Mouse (Mus musculus) midbrain, embryonic 16.5 days (tissue): ENCODE data around the gene Olfr661. TPM values are rescaled to one million over a fixed set of nuclear protein-coding genes. Genes with fewer than 3 reads are reported as not detected.

Source experiments
- ATAC-seq: fragments of 200-750 bp; cut with Nextera tagmentation; 2 replicates; pipeline ENCODE4 v1.8.0; 2017; ENCODE audit warnings: moderate TSS enrichment
- H3K27ac ChIP-seq: fragments of 300-500 bp; sonication (generic); 2 replicates; pipeline ENCODE4 v1.5.1; 2014; ENCODE audit warnings: mild to moderate bottlenecking, low read length, mixed read lengths
- H3K27me3 ChIP-seq: fragments of 300-500 bp; sonication (generic); 2 replicates; pipeline ENCODE4 v1.6.1; 2014; ENCODE audit warnings: low read depth, low read length, mixed read lengths; ENCODE audit not compliant: control insufficient read depth, insufficient read depth
- H3K36me3 ChIP-seq: fragments of 300-500 bp; sonication (generic); 2 replicates; pipeline ENCODE4 v1.6.1; 2014; ENCODE audit warnings: mild to moderate bottlenecking, low read length, moderate library complexity, mixed read lengths; ENCODE audit not compliant: control insufficient read depth, insufficient read depth
- H3K4me1 ChIP-seq: fragments of 300-500 bp; sonication (generic); 2 replicates; pipeline ENCODE4 v1.6.1; 2014; ENCODE audit warnings: mild to moderate bottlenecking, low read length, mixed read lengths; ENCODE audit not compliant: control insufficient read depth, insufficient read depth
- H3K4me2 ChIP-seq: fragments of 300-500 bp; sonication (generic); 2 replicates; pipeline ENCODE4 v1.6.1; 2014; ENCODE audit warnings: mild to moderate bottlenecking, low read length, mixed read lengths
- H3K4me3 ChIP-seq: fragments of 300-500 bp; sonication (generic); 2 replicates; pipeline ENCODE4 v1.5.1; 2014; ENCODE audit warnings: low read depth, mild to moderate bottlenecking, low read length, moderate library complexity, mixed read lengths
- H3K9ac ChIP-seq: fragments of 300-500 bp; sonication (generic); 2 replicates; pipeline ENCODE4 v1.6.1; 2014; ENCODE audit warnings: low read depth, low read length, mixed read lengths
- H3K9me3 ChIP-seq: fragments of 300-500 bp; sonication (generic); replicated peaks from 2 replicates; pipeline ENCODE4 v1.6.1; 2014; ENCODE audit warnings: mild to moderate bottlenecking, low read length, mixed read lengths; ENCODE audit not compliant: control insufficient read depth, poor library complexity, severe bottlenecking
- WGBS: fragments of 180-500 bp; shearing (Covaris S2); extraction: QIAGEN DNeasy Blood & Tissue Kit; methylation state at CpG from one replicate; pipeline ENCODE4 v1.1.7; 2014; 5-methylcytosine and 5-hydroxymethylcytosine counted together
- polyA plus RNA-seq: library from polyadenylated mRNA; unstranded; fragments of >200 nt; fragmentation: Nextera tagmentation; extraction: Ambion mirVana; gene quantifications from 2 replicates; pipeline ENCODE4 v1.2.1, GENCODE M21; 2015

Gene Olfr661
- not detected in 2 replicates for polyA plus RNA-seq

GRCm38 (mm10) chr7:104686201-104686600 is at the start of gene Olfr661:
TSS of gene Olfr661 (plus strand) at chr7:104686501.
- ATAC-seq, result no peak
- Histone ChIP-seq H3K27me3 (no peaks in the 10 kb centered on the region), H3K9ac (no peak within 1 kb of the TSS), H3K4me1 (no peaks in the 10 kb centered on the region), H3K4me3 (no peak within 1 kb of the TSS), H3K4me2 (no peak within 1 kb of the TSS), H3K27ac (no peak within 1 kb of the TSS), H3K9me3 (no peaks in the 10 kb centered on the region), H3K36me3 (no peaks in the 10 kb centered on the region)
- 88% methylated on average over 2 of the region's 2 CpGs for WGBS

GRCm38 (mm10) chr7:104646841-104647482 is 39.3 kb upstream of the Olfr661 start, which contains the start of gene Olfr658:
TSS of gene Olfr658 (minus strand) at chr7:104647305.
- Histone ChIP-seq H3K9me3 (no peaks in the 10 kb centered on the region), H3K4me1 (no peaks in the 10 kb centered on the region), H3K9ac (0 out of 2 replicates have a peak within 1 kb of the TSS, but pooled peaks have one; percentile 34), H3K27ac (no peak within 1 kb of the TSS), H3K4me3 (peak within 1 kb of the TSS; percentile 33), H3K27me3 (no peaks in the 10 kb centered on the region), H3K36me3 (no peaks in the 10 kb centered on the region), H3K4me2 (peak within 1 kb of the TSS; percentile 50)
- ATAC-seq, result peak; percentile 94
- 21% methylated on average over 21 of the region's 22 CpGs for WGBS

- Histone ChIP-seq H3K4me1 (no peaks in the 10 kb centered on the region), H3K27ac (no peak within 1 kb of the TSS), H3K36me3 (no peaks in the 10 kb centered on the region), H3K4me3 (no peak within 1 kb of the TSS), H3K9ac (no peak within 1 kb of the TSS), H3K27me3 (no peaks in the 10 kb centered on the region), H3K4me2 (no peak within 1 kb of the TSS), H3K9me3 (no peaks in the 10 kb centered on the region)
- no peak for ATAC-seq
- 87% methylated on average over 3 of the region's 3 CpGs for WGBS
Observed at GRCm38 (mm10) chr7:104666453-104666852, 19.8 kb upstream of the Olfr661 start, which contains the start of gene Olfr659. TSS of gene Olfr659 (plus strand) at chr7:104666753.

Other genes with a start within 250 kb of the Olfr661 start
- gene Trim30a, start 221.3 kb upstream of the Olfr661 start, polyA plus RNA-seq, result 0.42 and 0.48 TPM in 2 replicates
- gene Trim30d, start 178.7 kb upstream of the Olfr661 start, polyA plus RNA-seq, result 0.36 and 0.50 TPM in 2 replicates
- gene Olfr651, start 136.4 kb upstream of the Olfr661 start, polyA plus RNA-seq, result not detected in 2 replicates
- not detected in 2 replicates for gene Olfr652, start 125.6 kb upstream of the Olfr661 start, polyA plus RNA-seq
- not detected in 2 replicates for gene Olfr653, start 109.2 kb upstream of the Olfr661 start, polyA plus RNA-seq
- gene Olfr654, start 99.5 kb upstream of the Olfr661 start, polyA plus RNA-seq, result not detected in 2 replicates
- gene Olfr655, start 84.7 kb upstream of the Olfr661 start, polyA plus RNA-seq, result not detected in 2 replicates
- not detected in 2 replicates for gene Olfr656, start 72.5 kb upstream of the Olfr661 start, polyA plus RNA-seq
- gene Olfr657, start 61.7 kb upstream of the Olfr661 start, polyA plus RNA-seq, result not detected in 2 replicates
- gene Olfr658, start 39.2 kb upstream of the Olfr661 start, polyA plus RNA-seq, result 0.10 and 0.16 TPM in 2 replicates
- gene Olfr659, start 19.7 kb upstream of the Olfr661 start, polyA plus RNA-seq, result not detected in 2 replicates
- gene Usp17le, start 91.0 kb downstream of the Olfr661 start, polyA plus RNA-seq, result not detected in 2 replicates
- gene Usp17lb, start 156.1 kb downstream of the Olfr661 start, polyA plus RNA-seq, result not detected in 2 replicates
- gene Usp17la, start 170.5 kb downstream of the Olfr661 start, polyA plus RNA-seq, result not detected in 2 replicates
- gene Olfr665, start 191.5 kb downstream of the Olfr661 start, polyA plus RNA-seq, result not detected in 2 replicates
- not detected in 2 replicates for gene Olfr666, start 209.5 kb downstream of the Olfr661 start, polyA plus RNA-seq
- not detected in 2 replicates for gene Olfr667, start 235.0 kb downstream of the Olfr661 start, polyA plus RNA-seq
- gene Olfr668, start 241.6 kb downstream of the Olfr661 start, polyA plus RNA-seq, result not detected in 2 replicates
- gene Olfr669, start 247.7 kb downstream of the Olfr661 start, polyA plus RNA-seq, result not detected in 2 replicates